Mouse (Mus musculus) forebrain, postnatal 0 days (tissue): ENCODE measurements around the gene Gm20481. TPM values are rescaled to one million over a fixed set of nuclear protein-coding genes. Genes with fewer than 3 reads are reported as not detected.
"Not testable (repeated sequence)": the region's sequence is repeated elsewhere in the genome, so short reads cannot be mapped to it uniquely, and the experiment has no call there.

Experiments used
- ATAC-seq: fragments of 200-750 bp; cut with Nextera tagmentation; 2 replicates; pipeline ENCODE4 v1.8.0; 2017; ENCODE audit warnings: mild to moderate bottlenecking, moderate library complexity
- DNase-seq: peaks from one replicate; pipeline ENCODE4 v3.0.0-alpha.2; 2015
- H3K27ac ChIP-seq: fragments of 300-500 bp; sonication (generic); 2 replicates; pipeline ENCODE4 v1.5.1; 2014; ENCODE audit warnings: low read depth, mild to moderate bottlenecking, antibody characterized with exemption, low read length, moderate library complexity, mixed read lengths
- H3K27me3 ChIP-seq: fragments of 300-500 bp; sonication (generic); 2 replicates; pipeline ENCODE4 v1.6.1; 2014; ENCODE audit warnings: mild to moderate bottlenecking, low read length, mixed read lengths; ENCODE audit not compliant: insufficient read depth
- H3K36me3 ChIP-seq: fragments of 300-500 bp; sonication (generic); 2 replicates; pipeline ENCODE4 v1.6.1; 2014; ENCODE audit warnings: mild to moderate bottlenecking, moderate library complexity; ENCODE audit not compliant: insufficient read depth
- H3K4me1 ChIP-seq: fragments of 300-500 bp; sonication (generic); 2 replicates; pipeline ENCODE4 v1.6.1; 2014; ENCODE audit warnings: antibody characterized with exemption; ENCODE audit not compliant: insufficient read depth
- H3K4me2 ChIP-seq: fragments of 300-500 bp; sonication (generic); 2 replicates; pipeline ENCODE4 v1.6.1; 2014; ENCODE audit warnings: low read depth, mild to moderate bottlenecking, moderate library complexity
- H3K4me3 ChIP-seq: fragments of 300-500 bp; sonication (generic); 2 replicates; pipeline ENCODE4 v1.5.1; 2014; ENCODE audit warnings: low read depth, low read length, mixed read lengths
- H3K9ac ChIP-seq: fragments of 300-500 bp; sonication (generic); 2 replicates; pipeline ENCODE4 v1.6.1; 2014; ENCODE audit warnings: mild to moderate bottlenecking
- H3K9me3 ChIP-seq: fragments of 300-500 bp; sonication (generic); 2 replicates; pipeline ENCODE4 v1.6.1; 2016; ENCODE audit warnings: low read length
- CTCF ChIP-seq: sonication (generic); IDR thresholded peaks from 2 replicates; pipeline ENCODE4 v1.5.1; 2016; ENCODE audit warnings: antibody characterized with exemption, control low read depth, low read depth
- WGBS: fragments of 180-500 bp; shearing (Covaris S2); extraction: QIAGEN DNeasy Blood & Tissue Kit; methylation state at CpG from one replicate; pipeline ENCODE4 v1.1.7; 2014; 5-methylcytosine and 5-hydroxymethylcytosine counted together
- polyA plus RNA-seq: library from polyadenylated mRNA; unstranded; fragments of >200 nt; fragmentation: Nextera tagmentation; extraction: Ambion mirVana; gene quantifications from 2 replicates; pipeline ENCODE4 v1.2.1, GENCODE M21; 2015
- total RNA-seq: library from RNA; depleted of rRNA; stranded (reverse); fragments of >200 nt; gene quantifications from 2 replicates; pipeline ENCODE4 v1.2.3, GENCODE M21; 2014

The Gm20481 gene
- total and polyA plus RNA-seq, 2 experiments from 2014 or later, result not detected

GRCm38 (mm10) chr17:34959881-34960515, 9.7 kb upstream of the Gm20481 start:
- WGBS, result 12% methylated on average over 12 of the region's 12 CpGs
- DNase-seq (no peak), ATAC-seq (no peak)
- TF ChIP-seq CTCF, result no peak
- Histone ChIP-seq H3K9ac (no peak overlapping the region), H3K27me3 (peaks cover 3% of the 10 kb centered on the region), H3K36me3 (no peaks in the 10 kb centered on the region), H3K27ac (no peak overlapping the region), H3K4me2 (peak overlapping the region; percentile 62), H3K9me3 (no peaks in the 10 kb centered on the region), H3K4me3 (peak overlapping the region; percentile 42; the same call in 1 of the 2 replicates), H3K4me1 (no peaks in the 10 kb centered on the region)

DNA sequence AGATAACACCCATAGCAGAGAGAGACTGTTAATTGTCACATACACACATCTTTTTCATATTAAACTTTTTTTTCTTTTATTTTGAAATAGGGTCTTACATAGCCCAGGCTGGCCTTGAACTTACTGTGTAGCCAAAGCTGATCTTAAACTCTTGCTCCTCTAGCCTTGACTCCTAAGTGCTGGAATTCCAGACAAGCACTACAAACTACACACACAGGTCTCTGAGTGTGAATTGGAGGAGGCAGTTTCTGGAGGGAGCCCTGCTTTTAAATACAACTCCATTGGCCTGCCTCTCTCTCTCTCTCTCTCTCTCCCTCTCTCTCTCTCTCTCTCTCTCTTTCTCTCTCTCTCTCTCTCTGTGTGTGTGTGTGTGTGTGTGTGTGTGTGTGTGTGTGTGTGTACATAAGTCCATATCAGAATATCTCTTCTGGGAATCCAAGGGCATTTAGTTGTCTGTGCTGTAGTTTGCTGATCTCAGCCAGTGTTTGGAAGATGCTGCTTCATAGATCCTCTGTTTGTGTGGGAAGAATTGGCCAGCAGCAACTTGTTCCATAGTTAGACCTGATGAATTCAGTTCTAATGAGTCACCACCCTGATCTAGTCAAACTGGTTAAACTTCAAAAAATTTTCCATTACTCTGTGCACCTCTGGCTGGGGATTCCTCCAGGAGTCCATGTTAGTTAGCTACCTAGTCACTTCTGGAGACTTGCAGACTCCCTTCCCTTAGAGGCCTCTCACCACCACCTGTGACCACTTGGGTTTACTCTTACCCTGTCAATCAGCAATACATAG, 8.8 kb upstream of the Gm20481 start:
- Histone ChIP-seq H3K4me3 (no peak overlapping the region), H3K4me2 (no peak overlapping the region), H3K27me3 (peaks cover 3% of the 10 kb centered on the region), H3K36me3 (no peaks in the 10 kb centered on the region), H3K27ac (no peak overlapping the region), H3K9ac (no peak overlapping the region), H3K4me1 (no peaks in the 10 kb centered on the region), H3K9me3 (no peaks in the 10 kb centered on the region)
- no peak for TF ChIP-seq CTCF
- DNase-seq (no peak), ATAC-seq (no peak)

DNA sequence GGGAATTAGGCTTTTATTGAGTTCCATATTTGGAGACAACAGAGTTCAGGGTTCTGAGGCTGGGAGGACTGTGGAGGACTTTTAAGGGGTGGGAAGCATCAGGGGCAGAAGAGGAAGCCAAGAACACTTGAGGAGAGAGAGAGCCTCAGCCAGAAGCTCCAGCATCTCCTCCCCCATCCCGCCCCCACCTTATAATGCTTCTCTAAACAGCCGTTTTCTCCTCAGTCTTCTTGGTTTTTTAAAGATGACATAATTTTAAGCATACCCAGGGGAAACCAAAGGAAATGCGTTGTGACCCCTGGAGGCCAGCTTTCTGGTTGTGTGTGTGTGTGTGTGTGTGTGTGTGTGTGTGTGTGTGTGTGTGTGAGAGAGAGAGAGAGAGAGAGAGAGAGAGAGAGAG, 7.6 kb upstream of the Gm20481 start:
- Histone ChIP-seq H3K36me3 (no peaks in the 10 kb centered on the region), H3K9me3 (no peaks in the 10 kb centered on the region), H3K9ac (no peak overlapping the region), H3K27me3 (peaks cover 3% of the 10 kb centered on the region), H3K27ac (no peak overlapping the region), H3K4me2 (no peak overlapping the region), H3K4me1 (no peaks in the 10 kb centered on the region), H3K4me3 (no peak overlapping the region)
- WGBS, result 39% methylated on average over 3 of the region's 3 CpGs
- ATAC-seq, result no peak
- no peak for TF ChIP-seq CTCF
- no peak for DNase-seq

GRCm38 (mm10) chr17:34962841-34963240, 6.9 kb upstream of the Gm20481 start:
- H3K9ac ChIP-seq, result no peak overlapping the region
- H3K4me1 ChIP-seq, result no peaks in the 10 kb centered on the region
- no peak overlapping the region for H3K4me3 ChIP-seq
- H3K27ac ChIP-seq, result no peak overlapping the region
- DNase-seq, result no peak
- H3K27me3 ChIP-seq, result peaks cover 3% of the 10 kb centered on the region
- no peak for ATAC-seq
- no peaks in the 10 kb centered on the region for H3K9me3 ChIP-seq
- 40% methylated on average over 1 of the region's 1 CpGs for WGBS
- no peak for TF ChIP-seq CTCF
- no peaks in the 10 kb centered on the region for H3K36me3 ChIP-seq
- no peak overlapping the region for H3K4me2 ChIP-seq

DNA sequence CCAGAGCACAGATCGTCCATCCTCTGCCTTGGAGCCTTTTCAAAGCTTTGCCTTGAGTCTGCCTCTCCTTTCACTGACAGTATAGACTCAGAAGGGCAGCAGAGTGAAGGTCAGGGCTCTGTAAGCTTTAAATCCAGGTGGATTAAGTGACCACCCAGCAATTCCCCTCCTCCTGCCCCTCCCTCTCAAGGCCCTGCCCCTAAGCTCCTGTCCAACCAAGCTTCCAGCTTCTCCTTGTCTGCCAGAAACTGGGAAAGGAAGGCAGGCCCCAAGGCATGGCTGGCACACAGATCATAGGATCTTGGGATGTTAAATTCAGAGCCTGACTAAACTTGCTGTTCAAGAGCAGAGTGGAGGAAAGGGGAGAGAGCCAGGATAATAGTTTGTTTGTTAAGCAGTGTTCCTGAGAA, 5.1 kb upstream of the Gm20481 start:
- Histone ChIP-seq H3K27ac (no peak overlapping the region), H3K36me3 (no peaks in the 10 kb centered on the region), H3K4me3 (no peak overlapping the region), H3K4me2 (no peak overlapping the region), H3K27me3 (peaks cover 10% of the 10 kb centered on the region), H3K9ac (no peak overlapping the region), H3K9me3 (no peaks in the 10 kb centered on the region), H3K4me1 (no peaks in the 10 kb centered on the region)
- ATAC-seq (no peak), DNase-seq (no peak)
- WGBS, result 20% methylated on average over 1 of the region's 1 CpGs
- TF ChIP-seq CTCF, result no peak

- ATAC-seq, result no peak
- H3K36me3 ChIP-seq, result no peaks in the 10 kb centered on the region
- H3K4me2 ChIP-seq, result no peak overlapping the region
- no peak overlapping the region for H3K9ac ChIP-seq
- no peaks in the 10 kb centered on the region for H3K9me3 ChIP-seq
- no peak for DNase-seq
- no peak overlapping the region for H3K4me3 ChIP-seq
- 84% methylated on average over 5 of the region's 5 CpGs for WGBS
- peaks cover 7% of the 10 kb centered on the region for H3K27me3 ChIP-seq
- H3K4me1 ChIP-seq, result no peaks in the 10 kb centered on the region
- no peak overlapping the region for H3K27ac ChIP-seq
- TF ChIP-seq CTCF, result no peak
Measured at GRCm38 (mm10) chr17:34965627-34966026, 4.1 kb upstream of the Gm20481 start.

GRCm38 (mm10) chr17:34970850-34971249, 1.1 kb downstream of the Gm20481 start:
- H3K27me3 ChIP-seq, H3K9ac ChIP-seq, H3K9me3 ChIP-seq, H3K4me1 ChIP-seq, H3K27ac ChIP-seq, H3K4me3 ChIP-seq, DNase-seq, H3K36me3 ChIP-seq, ATAC-seq, H3K4me2 ChIP-seq: not testable (repeated sequence)
- 60% methylated on average over 2 of the region's 37 CpGs for WGBS

- WGBS, result 0% methylated on average over 20 of the region's 43 CpGs
Measured at GRCm38 (mm10) chr17:34971694-34972068, 2.0 kb downstream of the Gm20481 start.

DNA sequence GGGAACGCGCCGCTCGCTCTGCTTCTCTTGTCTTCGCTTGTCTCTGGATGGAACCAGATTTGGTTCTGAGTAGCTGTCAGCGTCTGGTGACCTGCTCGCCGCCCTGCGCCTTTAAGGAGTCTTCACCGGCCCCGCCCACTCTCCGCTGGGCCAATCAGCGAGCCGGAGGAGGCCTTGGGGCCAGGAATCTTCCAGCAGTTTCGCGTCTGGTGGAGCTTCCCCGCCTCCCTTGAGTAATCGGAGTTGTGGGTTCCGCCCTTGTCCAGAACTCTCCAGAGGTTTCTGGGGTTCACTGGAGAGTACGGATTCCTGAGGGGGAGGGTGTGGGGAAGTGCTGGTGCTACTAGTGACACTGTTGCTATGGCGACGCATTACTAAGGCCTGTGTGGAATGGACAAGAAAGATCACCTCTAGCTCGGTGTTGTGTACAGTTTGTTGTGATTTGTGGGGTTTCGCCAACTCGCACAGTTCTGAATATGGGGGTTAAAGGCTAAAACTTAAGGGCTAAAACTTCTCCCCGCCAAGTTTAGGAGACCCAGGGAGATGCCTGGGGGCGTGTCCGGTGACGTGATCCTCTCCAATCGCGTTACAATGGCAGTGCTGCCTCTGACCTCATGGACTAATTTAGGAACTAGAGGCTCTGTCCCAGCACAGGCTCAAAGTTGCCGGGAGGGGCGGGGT, 2.5 kb downstream of the Gm20481 start, which contains the start of the genes Hspa1a and Hspa1l:
Gene Hspa1a (minus strand): TSS at position 88 of the 681 bp plus-strand sequence.
Gene Hspa1l (plus strand): TSS at position 635 of the 681 bp plus-strand sequence.
- DNase-seq (peak; percentile 77), ATAC-seq (peak; percentile 96)
- not testable (repeated sequence) for H3K36me3 ChIP-seq, H3K9ac ChIP-seq, H3K27me3 ChIP-seq, H3K27ac ChIP-seq, H3K9me3 ChIP-seq, H3K4me1 ChIP-seq
- peak within 1 kb of the TSS; percentile 39 for H3K4me3 ChIP-seq
- peak within 1 kb of the TSS; percentile 51 for H3K4me2 ChIP-seq
- under 1% methylated on average over 31 of the region's 33 CpGs for WGBS

More at GRCm38 (mm10) chr17:34971694-34972068, 2.0 kb downstream of the Gm20481 start:
- H3K9ac ChIP-seq, H3K27me3 ChIP-seq, H3K4me1 ChIP-seq, DNase-seq, H3K27ac ChIP-seq, H3K9me3 ChIP-seq, H3K36me3 ChIP-seq: not testable (repeated sequence)
- Histone ChIP-seq H3K4me3 (peak overlapping the region; percentile 39), H3K4me2 (peak overlapping the region; percentile 51)
- ATAC-seq, result peak; percentile 68
